Mouse (Mus musculus) liver, embryonic 16.5 days (tissue): ENCODE data around the gene Ksr2. TPM values are rescaled to one million over a fixed set of nuclear protein-coding genes. Genes with fewer than 3 reads are reported as not detected.

Experiments
- ATAC-seq: fragments of 200-750 bp; cut with Nextera tagmentation; 2 replicates; pipeline ENCODE4 v1.8.0; 2017; ENCODE audit warnings: low read depth, mild to moderate bottlenecking, moderate number of reproducible peaks, moderate library complexity
- H3K27ac ChIP-seq: fragments of 300-500 bp; sonication (generic); 2 replicates; pipeline ENCODE4 v1.5.1; 2014; ENCODE audit warnings: mild to moderate bottlenecking, low read length
- H3K27me3 ChIP-seq: fragments of 300-500 bp; sonication (generic); 2 replicates; pipeline ENCODE4 v1.6.1; 2014; ENCODE audit warnings: low read depth, low read length, mixed read lengths; ENCODE audit not compliant: control insufficient read depth, insufficient read depth
- H3K36me3 ChIP-seq: fragments of 300-500 bp; sonication (generic); 2 replicates; pipeline ENCODE4 v1.6.1; 2014; ENCODE audit warnings: mild to moderate bottlenecking; ENCODE audit not compliant: control insufficient read depth, insufficient read depth
- H3K4me1 ChIP-seq: fragments of 300-500 bp; sonication (generic); 2 replicates; pipeline ENCODE4 v1.6.1; 2014; ENCODE audit warnings: low read depth, low read length, mixed read lengths; ENCODE audit not compliant: control insufficient read depth
- H3K4me2 ChIP-seq: fragments of 300-500 bp; sonication (generic); 2 replicates; pipeline ENCODE4 v1.6.1; 2014; ENCODE audit warnings: low read depth, low read length, mixed read lengths
- H3K4me3 ChIP-seq: fragments of 300-500 bp; sonication (generic); 2 replicates; pipeline ENCODE4 v1.5.1; 2014; ENCODE audit warnings: low read depth, mild to moderate bottlenecking, low read length
- H3K9ac ChIP-seq: fragments of 300-500 bp; sonication (generic); 2 replicates; pipeline ENCODE4 v1.6.1; 2014; ENCODE audit warnings: low read depth, low read length
- H3K9me3 ChIP-seq: fragments of 300-500 bp; sonication (generic); replicated peaks from 2 replicates; pipeline ENCODE4 v1.6.1; 2016; ENCODE audit warnings: low read length; ENCODE audit not compliant: control insufficient read depth
- WGBS: fragments of 180-500 bp; shearing (Covaris S2); extraction: QIAGEN DNeasy Blood & Tissue Kit; methylation state at CpG from one replicate; pipeline ENCODE4 v1.1.7; 2014; ENCODE audit not compliant: insufficient replicate concordance; 5-methylcytosine and 5-hydroxymethylcytosine counted together
- polyA plus RNA-seq: library from polyadenylated mRNA; unstranded; fragments of >200 nt; fragmentation: Nextera tagmentation; extraction: Ambion mirVana; gene quantifications from 2 replicates; pipeline ENCODE4 v1.2.1, GENCODE M21; 2015

Gene Ksr2
- polyA plus RNA-seq, 1 experiment from 2014 or later, result 0.06 TPM

DNA sequence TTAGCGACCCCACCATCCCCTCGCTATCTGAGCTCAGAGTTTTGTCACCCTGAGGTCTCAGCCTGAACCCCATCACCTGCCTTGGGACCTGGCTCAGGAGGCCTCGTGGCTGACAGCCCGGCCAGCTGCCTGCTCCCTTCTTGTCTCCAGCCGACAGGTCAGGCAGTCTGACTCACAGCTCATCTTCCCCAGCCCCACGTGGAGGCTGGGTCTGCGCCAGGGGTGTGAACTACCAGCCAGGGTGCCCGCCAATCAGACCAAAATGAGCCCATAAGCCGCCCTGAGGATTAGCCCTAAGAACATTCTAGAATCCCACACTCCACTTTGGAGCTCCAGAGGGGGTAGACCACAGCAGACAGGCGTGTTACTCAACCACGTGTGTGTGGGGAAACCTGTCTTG, 365.4 kb downstream of the Ksr2 start:
- no peak for ATAC-seq
- Histone ChIP-seq H3K4me3 (no peak overlapping the region), H3K4me2 (no peak overlapping the region), H3K27me3 (no peaks in the 10 kb centered on the region), H3K4me1 (no peaks in the 10 kb centered on the region), H3K27ac (no peak overlapping the region), H3K36me3 (no peaks in the 10 kb centered on the region), H3K9ac (no peak overlapping the region), H3K9me3 (no peaks in the 10 kb centered on the region)
- 43% methylated on average over 11 of the region's 11 CpGs for WGBS

DNA sequence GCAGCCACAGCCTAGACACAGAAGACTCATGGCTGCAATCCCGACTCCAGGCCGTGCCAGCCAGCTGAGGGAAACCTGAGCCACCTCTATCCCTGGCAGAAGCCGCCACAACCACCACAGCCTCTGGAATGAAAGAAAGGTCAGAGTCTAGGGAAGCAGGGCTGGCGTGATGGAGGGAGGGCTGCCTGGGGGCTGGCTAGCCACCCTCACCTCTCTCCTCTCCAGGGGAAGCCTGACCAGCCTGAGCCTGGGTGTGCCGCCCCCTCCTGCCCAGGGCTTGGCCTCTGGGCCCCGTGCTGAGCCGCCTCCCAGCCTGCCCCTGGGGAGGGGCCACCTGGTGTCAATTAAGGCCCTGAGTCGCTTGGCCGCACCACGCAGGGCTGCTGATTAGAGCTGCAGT, 366.9 kb downstream of the Ksr2 start, which contains the start of gene Nos1:
TSS of gene Nos1 (plus strand) at position 352 of the 400 bp plus-strand sequence.
- no peaks in the 10 kb centered on the region for H3K9me3 ChIP-seq
- 32% methylated on average over 8 of the region's 10 CpGs for whole genome bisulfite sequencing

DNA sequence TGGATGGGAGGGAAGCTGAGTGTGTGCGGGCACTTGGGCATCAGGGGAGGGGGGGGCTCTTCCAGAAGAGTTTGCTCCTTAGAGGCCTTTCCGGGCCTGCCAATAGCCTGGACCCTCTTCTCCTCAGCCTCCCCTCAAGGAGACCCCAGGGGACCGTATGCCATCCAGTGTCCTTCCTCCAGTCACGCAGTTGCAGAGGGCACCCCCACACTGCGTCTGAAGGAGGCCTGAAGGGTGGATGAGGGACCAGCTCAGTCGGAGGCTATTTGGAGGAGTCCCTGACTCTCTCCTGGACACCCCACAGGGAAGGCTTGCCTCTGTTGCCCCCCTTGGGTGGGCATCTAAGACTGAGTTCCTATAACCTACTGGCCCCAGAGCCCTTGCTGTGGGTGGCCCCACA, 367.4 kb downstream of the Ksr2 start:
- H3K4me1 ChIP-seq, result no peaks in the 10 kb centered on the region
- H3K36me3 ChIP-seq, result no peaks in the 10 kb centered on the region
- 58% methylated on average over 6 of the region's 6 CpGs for WGBS
- H3K27ac ChIP-seq, result no peak overlapping the region
- H3K9ac ChIP-seq, result no peak overlapping the region
- no peak overlapping the region for H3K4me3 ChIP-seq
- no peak for ATAC-seq
- no peaks in the 10 kb centered on the region for H3K27me3 ChIP-seq
- H3K4me2 ChIP-seq, result no peak overlapping the region
- H3K9me3 ChIP-seq, result no peaks in the 10 kb centered on the region

More for the DNA sequence above, 366.9 kb downstream of the Ksr2 start, which contains the start of gene Nos1:
- no peak within 1 kb of the TSS for H3K27ac ChIP-seq
- no peak within 1 kb of the TSS for H3K4me2 ChIP-seq
- no peaks in the 10 kb centered on the region for H3K4me1 ChIP-seq
- ATAC-seq, result no peak
- no peak within 1 kb of the TSS for H3K4me3 ChIP-seq
- no peaks in the 10 kb centered on the region for H3K27me3 ChIP-seq
- no peak within 1 kb of the TSS for H3K9ac ChIP-seq
- H3K36me3 ChIP-seq, result no peaks in the 10 kb centered on the region

DNA sequence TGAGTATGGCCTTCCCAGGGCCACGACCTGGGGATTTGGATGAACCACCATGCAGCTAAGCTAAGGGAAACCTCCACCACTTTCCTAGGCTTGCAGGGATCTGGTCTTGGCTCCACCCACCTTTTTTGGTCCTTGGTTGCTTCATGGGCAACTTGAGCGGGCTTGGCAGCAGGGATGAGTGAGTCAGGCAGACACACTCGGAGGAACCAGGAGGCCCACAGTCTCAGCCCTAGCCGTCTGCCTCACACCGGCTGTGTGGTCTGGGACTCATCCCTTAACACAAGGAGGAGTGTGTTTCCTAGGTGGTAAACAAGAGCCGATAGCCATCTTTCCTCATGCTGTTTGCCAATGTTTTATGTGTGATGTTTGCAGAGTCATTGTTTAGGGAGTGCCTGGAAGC, 376.3 kb downstream of the Ksr2 start:
- no peak overlapping the region for H3K4me3 ChIP-seq
- 47% methylated on average over 6 of the region's 6 CpGs for WGBS
- no peak overlapping the region for H3K4me2 ChIP-seq
- H3K27me3 ChIP-seq, result no peaks in the 10 kb centered on the region
- ATAC-seq, result no peak
- H3K36me3 ChIP-seq, result no peaks in the 10 kb centered on the region
- H3K27ac ChIP-seq, result no peak overlapping the region
- H3K9me3 ChIP-seq, result no peaks in the 10 kb centered on the region
- H3K4me1 ChIP-seq, result no peaks in the 10 kb centered on the region
- H3K9ac ChIP-seq, result no peak overlapping the region

DNA sequence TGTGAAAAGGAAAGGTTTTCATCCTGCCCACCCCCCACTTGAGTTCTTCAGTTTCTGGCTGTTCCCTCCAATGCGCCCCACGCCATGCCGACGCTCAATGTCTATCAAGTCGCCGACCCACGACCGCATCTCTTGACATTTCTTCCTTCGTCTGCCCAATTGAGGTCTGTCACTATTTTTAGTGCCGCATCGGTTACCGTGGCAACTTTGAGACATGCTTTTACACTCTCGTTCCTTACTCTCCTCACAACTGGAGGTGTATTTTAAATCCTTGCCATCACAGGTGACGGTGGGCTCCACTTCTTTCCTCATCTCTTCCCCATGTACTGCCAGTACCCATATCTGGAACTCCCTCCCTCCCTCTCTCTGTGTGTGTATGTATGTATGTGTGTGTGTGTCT, 378.1 kb downstream of the Ksr2 start:
- 81% methylated on average over 14 of the region's 14 CpGs for WGBS
- H3K9me3 ChIP-seq, result no peaks in the 10 kb centered on the region
- no peaks in the 10 kb centered on the region for H3K36me3 ChIP-seq
- H3K4me1 ChIP-seq, result no peaks in the 10 kb centered on the region
- H3K9ac ChIP-seq, result no peak overlapping the region
- no peak overlapping the region for H3K4me3 ChIP-seq
- H3K27me3 ChIP-seq, result no peaks in the 10 kb centered on the region
- no peak overlapping the region for H3K27ac ChIP-seq
- no peak for ATAC-seq
- H3K4me2 ChIP-seq, result no peak overlapping the region

DNA sequence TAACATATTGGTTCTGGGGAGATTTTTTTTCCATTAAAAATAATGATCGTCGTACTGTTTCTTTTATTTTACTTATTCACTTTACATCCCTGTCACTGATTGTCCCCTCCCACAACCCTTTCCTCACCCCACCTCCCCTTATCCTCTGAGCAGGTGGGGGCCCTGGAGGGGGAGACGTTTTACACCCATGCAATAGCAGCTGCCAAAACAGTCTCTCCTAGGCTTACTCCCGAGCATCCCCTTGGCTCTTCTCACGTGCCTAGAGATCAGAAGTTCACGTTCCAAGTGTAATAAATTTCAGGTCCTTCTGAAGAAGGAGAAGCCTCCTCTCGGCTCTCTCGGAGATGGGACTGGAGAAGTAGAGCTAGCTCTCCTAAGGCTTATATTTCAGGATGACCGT, 387.0 kb downstream of the Ksr2 start:
- H3K36me3 ChIP-seq, result no peaks in the 10 kb centered on the region
- 57% methylated on average over 9 of the region's 9 CpGs for WGBS
- no peaks in the 10 kb centered on the region for H3K9me3 ChIP-seq
- no peaks in the 10 kb centered on the region for H3K27me3 ChIP-seq
- H3K4me1 ChIP-seq, result no peaks in the 10 kb centered on the region; the same call in 1 of the 2 replicates
- no peak overlapping the region for H3K4me2 ChIP-seq
- H3K4me3 ChIP-seq, result no peak overlapping the region
- H3K27ac ChIP-seq, result no peak overlapping the region
- ATAC-seq, result no peak
- H3K9ac ChIP-seq, result no peak overlapping the region

DNA sequence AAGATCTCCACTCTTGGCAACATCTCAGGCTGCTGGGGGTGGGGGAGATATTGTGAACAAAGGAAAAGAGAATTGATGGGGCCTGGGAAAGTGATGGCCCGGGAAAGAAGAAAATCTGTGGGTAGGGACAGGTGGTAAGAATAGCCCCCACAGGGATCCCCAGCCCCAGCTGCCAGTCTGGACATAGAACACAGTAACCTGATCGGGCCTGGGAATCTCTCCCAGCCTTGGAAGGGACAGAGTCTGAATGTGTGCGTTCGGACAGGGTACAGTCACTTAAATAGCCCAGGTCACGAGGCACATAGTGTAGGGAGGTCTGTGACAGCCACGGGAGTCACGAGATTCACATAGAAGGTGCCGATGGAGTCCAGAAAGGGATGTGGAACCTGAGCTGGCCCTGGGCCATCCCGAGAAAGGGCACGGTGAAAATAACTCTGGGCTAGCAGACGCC, 388.3 kb downstream of the Ksr2 start:
- H3K9me3 ChIP-seq, result no peaks in the 10 kb centered on the region
- no peak overlapping the region for H3K4me2 ChIP-seq
- no peaks in the 10 kb centered on the region for H3K36me3 ChIP-seq
- H3K9ac ChIP-seq, result no peak overlapping the region
- no peak overlapping the region for H3K27ac ChIP-seq
- no peaks in the 10 kb centered on the region; the same call in 1 of the 2 replicates for H3K4me1 ChIP-seq
- no peaks in the 10 kb centered on the region for H3K27me3 ChIP-seq
- H3K4me3 ChIP-seq, result no peak overlapping the region
- WGBS, result 68% methylated on average over 11 of the region's 11 CpGs
- no peak for ATAC-seq

DNA sequence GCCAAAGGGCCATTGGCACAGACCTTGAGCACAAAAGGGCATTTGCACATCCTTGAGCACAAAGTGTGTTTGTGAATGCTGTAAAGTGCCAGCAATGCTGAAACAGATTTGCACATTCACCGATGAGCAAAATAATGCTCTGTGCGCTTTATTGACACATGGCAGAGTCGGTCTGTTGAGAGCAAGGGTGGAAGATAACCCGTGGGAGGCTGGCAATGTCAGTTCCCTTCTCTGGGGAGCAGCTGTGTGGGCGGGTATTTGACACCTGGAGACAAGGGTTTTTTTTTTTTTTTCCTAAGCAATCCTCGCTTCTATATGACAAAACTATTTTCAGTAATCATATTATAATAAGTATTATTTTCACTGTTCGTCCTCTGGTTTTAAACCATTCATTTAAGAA, 389.8 kb downstream of the Ksr2 start:
- 44% methylated on average over 7 of the region's 7 CpGs for WGBS
- H3K9me3 ChIP-seq, result no peaks in the 10 kb centered on the region
- H3K36me3 ChIP-seq, result no peaks in the 10 kb centered on the region
- ATAC-seq, result no peak
- no peaks in the 10 kb centered on the region; the same call in 1 of the 2 replicates for H3K4me1 ChIP-seq
- no peak overlapping the region for H3K9ac ChIP-seq
- no peaks in the 10 kb centered on the region for H3K27me3 ChIP-seq
- H3K4me2 ChIP-seq, result no peak overlapping the region
- no peak overlapping the region for H3K4me3 ChIP-seq
- H3K27ac ChIP-seq, result no peak overlapping the region

DNA sequence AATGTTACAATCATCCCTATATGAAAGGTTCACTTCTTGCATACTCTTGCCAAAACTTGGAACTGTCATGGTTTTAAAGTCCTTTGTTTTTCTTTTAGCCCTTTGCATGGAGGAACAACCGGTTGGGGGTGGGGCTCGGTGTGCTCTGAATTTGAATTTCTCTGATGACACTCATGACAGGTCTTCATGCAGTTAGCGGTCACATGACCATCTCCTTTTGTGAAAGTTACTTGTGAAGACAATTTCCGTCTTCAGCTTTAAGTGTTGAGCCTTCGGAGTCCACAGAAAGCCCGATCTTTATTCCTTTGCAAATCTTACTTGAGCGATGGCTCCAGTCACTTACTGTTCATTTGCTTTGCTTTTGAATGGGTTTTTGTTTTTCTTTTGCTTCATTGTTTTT, 397.1 kb downstream of the Ksr2 start:
- Histone ChIP-seq H3K4me1 (no peaks in the 10 kb centered on the region), H3K4me3 (no peak overlapping the region), H3K36me3 (no peaks in the 10 kb centered on the region), H3K9me3 (no peaks in the 10 kb centered on the region), H3K4me2 (no peak overlapping the region), H3K27ac (no peak overlapping the region), H3K9ac (no peak overlapping the region), H3K27me3 (no peaks in the 10 kb centered on the region)
- 73% methylated on average over 7 of the region's 7 CpGs for WGBS
- no peak for ATAC-seq
